Mouse (Mus musculus): ENCODE data around the gene Gnb1l. TPM values are rescaled to one million over a fixed set of nuclear protein-coding genes. Genes with fewer than 3 reads are reported as not detected.

Gene Gnb1l
- polyA plus RNA-seq, 1 experiment: 10.6 TPM

GRCm38 (mm10) chr16:18471381-18471955 is 27.0 kb upstream of the Gnb1l start:
- 87% methylated on average over 11 of the region's 11 CpGs for WGBS
- H3K4me3 ChIP-seq (ENCODE audit: low read depth, low read length): no peak overlapping the region
- no peak overlapping the region for H3K27ac ChIP-seq (ENCODE audit: insufficient read depth, low read depth, low read length)
- H3K36me3 ChIP-seq (ENCODE audit: control insufficient read depth, insufficient read depth, low read length): peaks cover 6% of the 10 kb centered on the region; the same call in 1 of the 2 replicates
- no peaks in the 10 kb centered on the region for H3K4me1 ChIP-seq (ENCODE audit: control insufficient read depth, insufficient read depth, insufficient read length, low read length)
- no peaks in the 10 kb centered on the region for H3K27me3 ChIP-seq (ENCODE audit: control insufficient read depth, insufficient read depth, low read length)
- TF ChIP-seq POLR2A (IDR thresholded peaks at IDR 0.05; ENCODE audit: low read depth, low read length) (no peak), CTCF (IDR thresholded peaks at IDR 0.05; ENCODE audit: extremely low read depth, insufficient read length, insufficient replicate concordance, low read depth, low read length) (no peak)

DNA sequence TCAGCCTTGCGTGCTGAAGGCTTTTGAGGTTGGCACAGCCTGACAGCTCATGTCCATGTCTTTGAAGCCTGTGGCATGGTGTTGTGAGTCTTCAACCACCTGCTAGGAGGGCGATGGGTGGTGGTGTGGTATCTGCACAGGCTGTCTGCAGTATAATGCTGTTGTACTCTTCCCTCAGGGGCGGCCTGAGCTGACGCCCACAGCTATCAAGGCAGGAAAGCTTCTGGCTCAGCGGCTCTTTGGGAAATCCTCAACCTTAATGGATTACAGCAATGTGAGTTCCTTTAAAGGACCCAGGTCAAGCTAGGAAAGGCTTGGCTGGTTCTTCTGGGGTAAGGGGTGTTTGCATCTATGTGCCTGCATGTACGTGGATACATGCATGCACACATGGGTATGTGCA is 26.5 kb upstream of the Gnb1l start:
- 94% methylated on average over 6 of the region's 6 CpGs for WGBS
- no peak overlapping the region for H3K27ac ChIP-seq (ENCODE audit: insufficient read depth, low read depth, low read length)

GRCm38 (mm10) chr16:18472416-18472815 is 26.1 kb upstream of the Gnb1l start:
- WGBS: 91% methylated on average over 4 of the region's 4 CpGs
- no peak for TF ChIP-seq CTCF (IDR thresholded peaks at IDR 0.05; ENCODE audit: extremely low read depth, insufficient read length, insufficient replicate concordance, low read depth, low read length)
- TF ChIP-seq POLR2A (IDR thresholded peaks at IDR 0.05; ENCODE audit: low read depth, low read length): no peak
- peaks cover 6% of the 10 kb centered on the region; the same call in 1 of the 2 replicates for H3K36me3 ChIP-seq (ENCODE audit: control insufficient read depth, insufficient read depth, low read length)
- H3K27me3 ChIP-seq (ENCODE audit: control insufficient read depth, insufficient read depth, low read length): no peaks in the 10 kb centered on the region
- H3K4me1 ChIP-seq (ENCODE audit: control insufficient read depth, insufficient read depth, insufficient read length, low read length): no peaks in the 10 kb centered on the region
- H3K4me3 ChIP-seq (ENCODE audit: low read depth, low read length): no peak overlapping the region
- no peak overlapping the region for H3K27ac ChIP-seq (ENCODE audit: insufficient read depth, low read depth, low read length)

More for the DNA sequence above, 26.5 kb upstream of the Gnb1l start:
- peaks cover 6% of the 10 kb centered on the region; the same call in 1 of the 2 replicates for H3K36me3 ChIP-seq (ENCODE audit: control insufficient read depth, insufficient read depth, low read length)
- no peaks in the 10 kb centered on the region for H3K4me1 ChIP-seq (ENCODE audit: control insufficient read depth, insufficient read depth, insufficient read length, low read length)
- H3K4me3 ChIP-seq (ENCODE audit: low read depth, low read length): no peak overlapping the region
- TF ChIP-seq CTCF (IDR thresholded peaks at IDR 0.05; ENCODE audit: extremely low read depth, insufficient read length, insufficient replicate concordance, low read depth, low read length) (no peak), POLR2A (IDR thresholded peaks at IDR 0.05; ENCODE audit: low read depth, low read length) (no peak)
- no peaks in the 10 kb centered on the region for H3K27me3 ChIP-seq (ENCODE audit: control insufficient read depth, insufficient read depth, low read length)

- Histone ChIP-seq H3K4me3 (ENCODE audit: low read depth, low read length) (no peak overlapping the region), H3K36me3 (ENCODE audit: control insufficient read depth, insufficient read depth, low read length) (peaks cover 8% of the 10 kb centered on the region; the same call in 1 of the 2 replicates), H3K4me1 (ENCODE audit: control insufficient read depth, insufficient read depth, insufficient read length, low read length) (no peaks in the 10 kb centered on the region), H3K27ac (ENCODE audit: insufficient read depth, low read depth, low read length) (no peak overlapping the region), H3K27me3 (ENCODE audit: control insufficient read depth, insufficient read depth, low read length) (no peaks in the 10 kb centered on the region)
- WGBS: 78% methylated on average over 8 of the region's 8 CpGs
- TF ChIP-seq POLR2A (IDR thresholded peaks at IDR 0.05; ENCODE audit: low read depth, low read length): no peak
- TF ChIP-seq CTCF (IDR thresholded peaks at IDR 0.05; ENCODE audit: extremely low read depth, insufficient read length, insufficient replicate concordance, low read depth, low read length): no peak
Measured at GRCm38 (mm10) chr16:18472976-18473375, 25.5 kb upstream of the Gnb1l start.

DNA sequence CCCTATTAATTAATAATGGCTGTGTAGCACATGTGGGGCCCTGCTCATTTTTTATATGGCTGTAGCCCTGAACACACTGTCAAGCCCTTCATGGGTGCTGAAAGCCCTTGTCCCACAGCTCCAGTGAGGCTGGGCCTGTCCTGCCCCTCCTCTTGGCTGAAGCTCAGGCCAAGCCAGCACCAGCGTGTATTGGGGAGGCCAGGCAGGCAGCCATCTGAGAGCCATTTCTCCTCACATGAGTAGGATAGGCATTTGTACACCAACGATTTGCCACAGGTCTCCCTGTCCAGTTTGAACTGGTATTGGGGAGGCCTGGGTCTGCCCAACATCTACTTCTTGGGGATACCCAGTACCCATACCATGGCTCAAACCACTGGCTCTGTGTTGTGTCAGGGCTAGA is 24.5 kb upstream of the Gnb1l start:
- Histone ChIP-seq H3K36me3 (ENCODE audit: control insufficient read depth, insufficient read depth, low read length) (peaks cover 5% of the 10 kb centered on the region; the same call in 1 of the 2 replicates), H3K4me3 (ENCODE audit: low read depth, low read length) (no peak overlapping the region), H3K4me1 (ENCODE audit: control insufficient read depth, insufficient read depth, insufficient read length, low read length) (no peaks in the 10 kb centered on the region), H3K27ac (ENCODE audit: insufficient read depth, low read depth, low read length) (no peak overlapping the region), H3K27me3 (ENCODE audit: control insufficient read depth, insufficient read depth, low read length) (no peaks in the 10 kb centered on the region)
- WGBS: 79% methylated on average over 2 of the region's 2 CpGs
- no peak for TF ChIP-seq POLR2A (IDR thresholded peaks at IDR 0.05; ENCODE audit: low read depth, low read length)
- no peak for TF ChIP-seq CTCF (IDR thresholded peaks at IDR 0.05; ENCODE audit: extremely low read depth, insufficient read length, insufficient replicate concordance, low read depth, low read length)

DNA sequence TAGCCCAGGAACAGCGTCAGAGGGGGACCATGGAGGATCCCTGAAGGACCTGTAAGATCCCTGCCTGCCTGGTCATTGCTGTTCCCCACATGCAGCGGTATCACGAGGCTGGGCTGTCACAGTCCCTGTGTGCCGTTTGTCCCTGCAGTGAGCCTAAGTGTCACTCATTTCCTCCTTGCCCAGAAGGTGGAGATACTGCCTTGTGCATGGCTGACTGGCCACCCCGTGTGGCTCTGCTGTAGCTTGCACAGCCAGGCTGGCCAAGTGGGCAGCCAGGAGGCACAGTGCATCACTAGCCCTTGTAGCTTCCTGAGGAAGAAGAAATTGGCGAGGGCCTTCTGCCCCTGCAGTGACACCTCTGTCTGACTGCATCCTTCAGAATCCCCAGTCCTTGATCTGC is 20.5 kb upstream of the Gnb1l start:
- TF ChIP-seq CTCF (IDR thresholded peaks at IDR 0.05; ENCODE audit: extremely low read depth, insufficient read length, insufficient replicate concordance, low read depth, low read length) (no peak), POLR2A (IDR thresholded peaks at IDR 0.05; ENCODE audit: low read depth, low read length) (no peak)
- H3K36me3 ChIP-seq (ENCODE audit: control insufficient read depth, insufficient read depth, low read length): peaks cover 5% of the 10 kb centered on the region; the same call in 1 of the 2 replicates
- no peaks in the 10 kb centered on the region for H3K27me3 ChIP-seq (ENCODE audit: control insufficient read depth, insufficient read depth, low read length)
- H3K4me3 ChIP-seq (ENCODE audit: low read depth, low read length): no peak overlapping the region
- 79% methylated on average over 6 of the region's 6 CpGs for WGBS
- no peak overlapping the region for H3K27ac ChIP-seq (ENCODE audit: insufficient read depth, low read depth, low read length)
- peaks cover 5% of the 10 kb centered on the region; the same call in 1 of the 2 replicates for H3K4me1 ChIP-seq (ENCODE audit: control insufficient read depth, insufficient read depth, insufficient read length, low read length)

DNA sequence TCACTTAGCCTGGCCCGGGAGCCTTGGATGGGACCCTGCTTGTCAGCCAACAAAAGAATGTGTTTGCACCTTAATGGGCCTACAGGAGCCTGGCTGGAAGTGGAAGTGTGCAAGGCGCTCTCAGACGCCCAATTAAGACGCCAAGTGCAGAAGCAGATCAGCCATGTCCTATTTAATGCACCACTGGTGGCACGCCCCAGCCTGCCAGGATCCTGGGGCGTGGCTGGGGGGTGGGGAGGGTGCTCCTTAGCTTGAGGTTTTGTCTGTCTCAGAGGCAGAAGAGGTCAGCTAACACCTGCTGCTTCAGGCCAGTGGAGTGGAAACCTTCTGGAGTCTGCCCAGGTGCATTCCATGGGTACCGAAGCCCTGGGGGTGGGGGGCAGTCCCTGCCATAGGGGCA is 18.8 kb upstream of the Gnb1l start:
- WGBS: 27% methylated on average over 7 of the region's 7 CpGs
- H3K36me3 ChIP-seq (ENCODE audit: control insufficient read depth, insufficient read depth, low read length): peaks cover 5% of the 10 kb centered on the region; the same call in 1 of the 2 replicates
- H3K4me3 ChIP-seq (ENCODE audit: low read depth, low read length): no peak overlapping the region
- peaks cover 5% of the 10 kb centered on the region; the same call in 1 of the 2 replicates for H3K4me1 ChIP-seq (ENCODE audit: control insufficient read depth, insufficient read depth, insufficient read length, low read length)
- no peak for TF ChIP-seq POLR2A (IDR thresholded peaks at IDR 0.05; ENCODE audit: low read depth, low read length)
- TF ChIP-seq CTCF (IDR thresholded peaks at IDR 0.05; ENCODE audit: extremely low read depth, insufficient read length, insufficient replicate concordance, low read depth, low read length): no peak
- H3K27ac ChIP-seq (ENCODE audit: insufficient read depth, low read depth, low read length): no peak overlapping the region
- H3K27me3 ChIP-seq (ENCODE audit: control insufficient read depth, insufficient read depth, low read length): no peaks in the 10 kb centered on the region
